Mouse (Mus musculus) kidney, adult 9 months (tissue): Measurements from ENCODE around the gene Hmga1.

Experiments used
- DNase-seq: peaks from one replicate; pipeline ENCODE4 v3.0.0; 2022

Gene Hmga1

GRCm38 (mm10) chr17:27561809-27562526 is 5.7 kb downstream of the Hmga1 start:
- DNase-seq: no peak

- DNase-seq: no peak
Observed at GRCm38 (mm10) chr17:27563771-27564244, 7.5 kb downstream of the Hmga1 start.

GRCm38 (mm10) chr17:27564391-27565162 is 8.3 kb downstream of the Hmga1 start:
- DNase-seq: peak; percentile 36

GRCm38 (mm10) chr17:27565163-27565941 is 9.1 kb downstream of the Hmga1 start, which contains the start of gene AI413582:
AI413582 (minus strand) TSS chr17:27565756.
- DNase-seq: peak; percentile 97

- DNase-seq: no peak
Observed at GRCm38 (mm10) chr17:27565942-27566267, 9.6 kb downstream of the Hmga1 start.

GRCm38 (mm10) chr17:27568228-27568627 is 11.9 kb downstream of the Hmga1 start:
- DNase-seq: no peak

- DNase-seq: no peak
Observed at GRCm38 (mm10) chr17:27571315-27571714, 15.0 kb downstream of the Hmga1 start.

GRCm38 (mm10) chr17:27573772-27574320 is 17.5 kb downstream of the Hmga1 start:
- DNase-seq: no peak

GRCm38 (mm10) chr17:27574470-27575115 is 18.3 kb downstream of the Hmga1 start:
- peak; percentile 42 for DNase-seq

- no peak for DNase-seq
Observed at GRCm38 (mm10) chr17:27575116-27575776, 18.9 kb downstream of the Hmga1 start.

GRCm38 (mm10) chr17:27576056-27576455 is 19.8 kb downstream of the Hmga1 start:
- DNase-seq: no peak

GRCm38 (mm10) chr17:27577468-27577867 is 21.2 kb downstream of the Hmga1 start:
- no peak for DNase-seq

- no peak for DNase-seq
Observed at GRCm38 (mm10) chr17:27578487-27578886, 22.2 kb downstream of the Hmga1 start.

- no peak for DNase-seq
Observed at GRCm38 (mm10) chr17:27579816-27580215, 23.5 kb downstream of the Hmga1 start.

- DNase-seq: no peak
Observed at GRCm38 (mm10) chr17:27580392-27581068, 24.2 kb downstream of the Hmga1 start.

GRCm38 (mm10) chr17:27583185-27583894 is 27.0 kb downstream of the Hmga1 start:
- DNase-seq: no peak

GRCm38 (mm10) chr17:27586661-27587060 is 30.4 kb downstream of the Hmga1 start:
- DNase-seq: no peak

- DNase-seq: peak; percentile 73
Observed at GRCm38 (mm10) chr17:27587252-27587651, 31.0 kb downstream of the Hmga1 start.

- DNase-seq: no peak
Observed at GRCm38 (mm10) chr17:27588231-27588630, 31.9 kb downstream of the Hmga1 start.

GRCm38 (mm10) chr17:27591826-27592564 is 35.7 kb downstream of the Hmga1 start:
- DNase-seq: no peak
